Mouse (Mus musculus) liver, embryonic 12.5 days (tissue): Measurements from ENCODE around the gene Syt6. TPM values are rescaled to one million over a fixed set of nuclear protein-coding genes. Genes with fewer than 3 reads are reported as not detected.

Experiments used
- ATAC-seq: fragments of 200-750 bp; cut with Nextera tagmentation; 2 replicates; pipeline ENCODE4 v1.8.0; 2017; ENCODE audit warnings: moderate number of reproducible peaks, mild to moderate bottlenecking, moderate library complexity
- H3K27ac ChIP-seq: fragments of 300-500 bp; sonication (generic); 2 replicates; pipeline ENCODE4 v1.5.1; 2016; ENCODE audit warnings: mild to moderate bottlenecking
- H3K27me3 ChIP-seq: fragments of 300-500 bp; sonication (generic); replicated peaks from 2 replicates; pipeline ENCODE4 v1.6.1; 2016; ENCODE audit warnings: mild to moderate bottlenecking, moderate library complexity
- H3K36me3 ChIP-seq: fragments of 300-500 bp; sonication (generic); 2 replicates; pipeline ENCODE4 v1.6.1; 2016; ENCODE audit warnings: mild to moderate bottlenecking, moderate library complexity
- H3K4me1 ChIP-seq: fragments of 300-500 bp; sonication (generic); 2 replicates; pipeline ENCODE4 v1.6.1; 2016
- H3K4me2 ChIP-seq: fragments of 300-500 bp; sonication (generic); 2 replicates; pipeline ENCODE4 v1.6.1; 2016; ENCODE audit warnings: mild to moderate bottlenecking, moderate library complexity
- H3K4me3 ChIP-seq: fragments of 300-500 bp; sonication (generic); 2 replicates; pipeline ENCODE4 v1.5.1; 2016; ENCODE audit warnings: mild to moderate bottlenecking, moderate library complexity
- H3K9ac ChIP-seq: fragments of 300-500 bp; sonication (generic); 2 replicates; pipeline ENCODE4 v1.6.1; 2016; ENCODE audit warnings: mild to moderate bottlenecking, moderate library complexity
- H3K9me3 ChIP-seq: fragments of 300-500 bp; sonication (generic); replicated peaks from 2 replicates; pipeline ENCODE4 v1.6.1; 2016; ENCODE audit warnings: mild to moderate bottlenecking, moderate library complexity
- WGBS: fragments of 180-500 bp; shearing (Covaris S2); methylation state at CpG from one replicate; pipeline ENCODE4 v1.1.7; 2016; ENCODE audit not compliant: insufficient replicate concordance; 5-methylcytosine and 5-hydroxymethylcytosine counted together
- polyA plus RNA-seq: library from polyadenylated mRNA; unstranded; fragments of >200 nt; fragmentation: Nextera tagmentation; extraction: Ambion mirVana; gene quantifications from 2 replicates; pipeline ENCODE4 v1.2.1, GENCODE M21; 2016

Syt6 gene
- polyA plus RNA-seq, 1 experiment from 2014 or later: 0.14 TPM

GRCm38 (mm10) chr3:103606045-103606597 lies 31.1 kb downstream of the Syt6 start:
- ATAC-seq: no peak
- no peaks in the 10 kb centered on the region for H3K9me3 ChIP-seq
- H3K4me3 ChIP-seq: no peak overlapping the region
- no peak overlapping the region for H3K9ac ChIP-seq
- no peak overlapping the region for H3K27ac ChIP-seq
- H3K4me2 ChIP-seq: no peak overlapping the region
- H3K4me1 ChIP-seq: no peaks in the 10 kb centered on the region
- no peaks in the 10 kb centered on the region for H3K36me3 ChIP-seq
- H3K27me3 ChIP-seq: no peaks in the 10 kb centered on the region
- 76% methylated on average over 6 of the region's 6 CpGs for WGBS

- Histone ChIP-seq H3K36me3 (no peaks in the 10 kb centered on the region), H3K4me3 (no peak overlapping the region), H3K9me3 (no peaks in the 10 kb centered on the region), H3K4me2 (no peak overlapping the region), H3K27ac (no peak overlapping the region), H3K27me3 (no peaks in the 10 kb centered on the region), H3K9ac (no peak overlapping the region), H3K4me1 (no peaks in the 10 kb centered on the region)
- WGBS: 70% methylated on average over 13 of the region's 13 CpGs
- ATAC-seq: no peak
These were observed 31.9 kb downstream of the Syt6 start for GRCm38 (mm10) chr3:103606660-103607595.

GRCm38 (mm10) chr3:103610231-103610630 lies 35.2 kb downstream of the Syt6 start:
- Histone ChIP-seq H3K4me1 (no peaks in the 10 kb centered on the region), H3K36me3 (no peaks in the 10 kb centered on the region), H3K9ac (no peak overlapping the region), H3K4me2 (no peak overlapping the region), H3K27me3 (no peaks in the 10 kb centered on the region; the same call in 1 of the 2 replicates), H3K9me3 (no peaks in the 10 kb centered on the region), H3K4me3 (no peak overlapping the region), H3K27ac (no peak overlapping the region)
- ATAC-seq: no peak
- 77% methylated on average over 5 of the region's 5 CpGs for WGBS

GRCm38 (mm10) chr3:103612636-103613355 lies 37.8 kb downstream of the Syt6 start:
- Histone ChIP-seq H3K27ac (no peak overlapping the region), H3K4me2 (no peak overlapping the region), H3K4me3 (no peak overlapping the region), H3K27me3 (no peaks in the 10 kb centered on the region; the same call in 1 of the 2 replicates), H3K9ac (no peak overlapping the region), H3K36me3 (no peaks in the 10 kb centered on the region), H3K4me1 (no peaks in the 10 kb centered on the region), H3K9me3 (no peaks in the 10 kb centered on the region)
- 50% methylated on average over 9 of the region's 9 CpGs for WGBS
- ATAC-seq: no peak

GRCm38 (mm10) chr3:103615621-103616020 lies 40.6 kb downstream of the Syt6 start:
- WGBS: 60% methylated on average over 4 of the region's 4 CpGs
- H3K4me2 ChIP-seq: no peak overlapping the region
- no peaks in the 10 kb centered on the region for H3K4me1 ChIP-seq
- no peaks in the 10 kb centered on the region for H3K36me3 ChIP-seq
- ATAC-seq: no peak
- H3K27me3 ChIP-seq: no peaks in the 10 kb centered on the region; the same call in 1 of the 2 replicates
- H3K9me3 ChIP-seq: no peaks in the 10 kb centered on the region
- no peak overlapping the region for H3K27ac ChIP-seq
- no peak overlapping the region for H3K9ac ChIP-seq
- H3K4me3 ChIP-seq: no peak overlapping the region

- no peaks in the 10 kb centered on the region for H3K4me1 ChIP-seq
- WGBS: 30% methylated on average over 6 of the region's 6 CpGs
- H3K36me3 ChIP-seq: no peaks in the 10 kb centered on the region
- H3K4me2 ChIP-seq: no peak overlapping the region
- H3K9me3 ChIP-seq: no peaks in the 10 kb centered on the region
- H3K9ac ChIP-seq: no peak overlapping the region
- ATAC-seq: no peak
- no peaks in the 10 kb centered on the region; the same call in 1 of the 2 replicates for H3K27me3 ChIP-seq
- H3K4me3 ChIP-seq: no peak overlapping the region
- H3K27ac ChIP-seq: no peak overlapping the region
These were observed 42.0 kb downstream of the Syt6 start for GRCm38 (mm10) chr3:103616981-103617380.

GRCm38 (mm10) chr3:103620101-103620500 lies 45.1 kb downstream of the Syt6 start:
- Histone ChIP-seq H3K4me3 (no peak overlapping the region), H3K9me3 (no peaks in the 10 kb centered on the region), H3K27me3 (no peaks in the 10 kb centered on the region), H3K4me2 (no peak overlapping the region), H3K9ac (no peak overlapping the region), H3K36me3 (no peaks in the 10 kb centered on the region), H3K4me1 (no peaks in the 10 kb centered on the region), H3K27ac (no peak overlapping the region)
- ATAC-seq: no peak
- 57% methylated on average over 11 of the region's 11 CpGs for WGBS

GRCm38 (mm10) chr3:103623893-103624470 lies 49.0 kb downstream of the Syt6 start:
- Histone ChIP-seq H3K4me1 (no peaks in the 10 kb centered on the region), H3K9me3 (no peaks in the 10 kb centered on the region), H3K36me3 (no peaks in the 10 kb centered on the region), H3K9ac (no peak overlapping the region), H3K4me2 (no peak overlapping the region), H3K27me3 (no peaks in the 10 kb centered on the region), H3K4me3 (no peak overlapping the region), H3K27ac (no peak overlapping the region)
- 71% methylated on average over 10 of the region's 10 CpGs for WGBS
- no peak for ATAC-seq

GRCm38 (mm10) chr3:103624591-103625051 lies 49.6 kb downstream of the Syt6 start:
- Histone ChIP-seq H3K4me3 (no peak overlapping the region), H3K36me3 (no peaks in the 10 kb centered on the region), H3K4me1 (no peaks in the 10 kb centered on the region), H3K9ac (no peak overlapping the region), H3K9me3 (no peaks in the 10 kb centered on the region), H3K27me3 (no peaks in the 10 kb centered on the region), H3K27ac (no peak overlapping the region), H3K4me2 (no peak overlapping the region)
- ATAC-seq: no peak
- 66% methylated on average over 5 of the region's 5 CpGs for WGBS

GRCm38 (mm10) chr3:103625169-103625568 lies 50.1 kb downstream of the Syt6 start:
- Histone ChIP-seq H3K27ac (no peak overlapping the region), H3K36me3 (no peaks in the 10 kb centered on the region), H3K4me3 (no peak overlapping the region), H3K27me3 (no peaks in the 10 kb centered on the region), H3K9ac (no peak overlapping the region), H3K9me3 (no peaks in the 10 kb centered on the region), H3K4me2 (no peak overlapping the region), H3K4me1 (no peaks in the 10 kb centered on the region)
- no peak for ATAC-seq
- WGBS: 74% methylated on average over 13 of the region's 13 CpGs

- no peak for ATAC-seq
- H3K4me3 ChIP-seq: no peak overlapping the region
- WGBS: 68% methylated on average over 4 of the region's 4 CpGs
- H3K36me3 ChIP-seq: no peaks in the 10 kb centered on the region
- no peaks in the 10 kb centered on the region for H3K9me3 ChIP-seq
- no peak overlapping the region for H3K27ac ChIP-seq
- no peak overlapping the region for H3K4me2 ChIP-seq
- H3K27me3 ChIP-seq: no peaks in the 10 kb centered on the region
- H3K4me1 ChIP-seq: no peaks in the 10 kb centered on the region
- H3K9ac ChIP-seq: no peak overlapping the region
These were observed 51.5 kb downstream of the Syt6 start for GRCm38 (mm10) chr3:103626481-103626880.
